Mouse (Mus musculus) liver, embryonic 12.5 days (tissue): ENCODE measurements around the gene Cdk2ap2. TPM values are rescaled to one million over a fixed set of nuclear protein-coding genes. Genes with fewer than 3 reads are reported as not detected.
"Not testable (repeated sequence)": the region's sequence is repeated elsewhere in the genome, so short reads cannot be mapped to it uniquely, and the experiment has no call there.

Source experiments
- ATAC-seq: fragments of 200-750 bp; cut with Nextera tagmentation; 2 replicates; pipeline ENCODE4 v1.8.0; 2017; ENCODE audit warnings: moderate number of reproducible peaks, mild to moderate bottlenecking, moderate library complexity
- H3K27ac ChIP-seq: fragments of 300-500 bp; sonication (generic); 2 replicates; pipeline ENCODE4 v1.5.1; 2016; ENCODE audit warnings: mild to moderate bottlenecking
- H3K27me3 ChIP-seq: fragments of 300-500 bp; sonication (generic); replicated peaks from 2 replicates; pipeline ENCODE4 v1.6.1; 2016; ENCODE audit warnings: mild to moderate bottlenecking, moderate library complexity
- H3K36me3 ChIP-seq: fragments of 300-500 bp; sonication (generic); 2 replicates; pipeline ENCODE4 v1.6.1; 2016; ENCODE audit warnings: mild to moderate bottlenecking, moderate library complexity
- H3K4me1 ChIP-seq: fragments of 300-500 bp; sonication (generic); 2 replicates; pipeline ENCODE4 v1.6.1; 2016
- H3K4me2 ChIP-seq: fragments of 300-500 bp; sonication (generic); 2 replicates; pipeline ENCODE4 v1.6.1; 2016; ENCODE audit warnings: mild to moderate bottlenecking, moderate library complexity
- H3K4me3 ChIP-seq: fragments of 300-500 bp; sonication (generic); 2 replicates; pipeline ENCODE4 v1.5.1; 2016; ENCODE audit warnings: mild to moderate bottlenecking, moderate library complexity
- H3K9ac ChIP-seq: fragments of 300-500 bp; sonication (generic); 2 replicates; pipeline ENCODE4 v1.6.1; 2016; ENCODE audit warnings: mild to moderate bottlenecking, moderate library complexity
- H3K9me3 ChIP-seq: fragments of 300-500 bp; sonication (generic); replicated peaks from 2 replicates; pipeline ENCODE4 v1.6.1; 2016; ENCODE audit warnings: mild to moderate bottlenecking, moderate library complexity
- WGBS: fragments of 180-500 bp; shearing (Covaris S2); methylation state at CpG from one replicate; pipeline ENCODE4 v1.1.7; 2016; ENCODE audit not compliant: insufficient replicate concordance; 5-methylcytosine and 5-hydroxymethylcytosine counted together
- polyA plus RNA-seq: library from polyadenylated mRNA; unstranded; fragments of >200 nt; fragmentation: Nextera tagmentation; extraction: Ambion mirVana; gene quantifications from 2 replicates; pipeline ENCODE4 v1.2.1, GENCODE M21; 2016

The Cdk2ap2 gene
- polyA plus RNA-seq, 1 experiment from 2014 or later, result 101 TPM

- WGBS, result 73% methylated on average over 4 of the region's 4 CpGs
- peaks cover 57% of the 10 kb centered on the region for H3K4me1 ChIP-seq
- no peak for ATAC-seq
- H3K4me3 ChIP-seq, result peak overlapping the region; percentile 66
- peak overlapping the region; percentile 88 for H3K27ac ChIP-seq
- H3K36me3 ChIP-seq, result peaks cover 56% of the 10 kb centered on the region
- peak overlapping the region; percentile 74 for H3K9ac ChIP-seq
- no peaks in the 10 kb centered on the region for H3K27me3 ChIP-seq
- H3K9me3 ChIP-seq, result no peaks in the 10 kb centered on the region
- peak overlapping the region; percentile 85 for H3K4me2 ChIP-seq
These were observed 33.1 kb downstream of the Cdk2ap2 start for GRCm38 (mm10) chr19:4130106-4130505.

GRCm38 (mm10) chr19:4131075-4131474, 34.1 kb downstream of the Cdk2ap2 start:
- peak; percentile 87 for ATAC-seq
- Histone ChIP-seq H3K4me1 (peaks cover 61% of the 10 kb centered on the region), H3K27me3 (no peaks in the 10 kb centered on the region), H3K4me3 (peak overlapping the region; percentile 66), H3K9me3 (no peaks in the 10 kb centered on the region), H3K27ac (peak overlapping the region; percentile 88), H3K4me2 (peak overlapping the region; percentile 85), H3K36me3 (peaks cover 56% of the 10 kb centered on the region), H3K9ac (peak overlapping the region; percentile 74)
- WGBS, result 40% methylated on average over 5 of the region's 5 CpGs

GRCm38 (mm10) chr19:4131768-4132167, 34.8 kb downstream of the Cdk2ap2 start:
- Histone ChIP-seq H3K4me3 (0 out of 2 replicates have a peak overlapping the region, but pooled peaks have one; percentile 66), H3K4me2 (peak overlapping the region; percentile 85), H3K9ac (peak overlapping the region; percentile 74), H3K9me3 (no peaks in the 10 kb centered on the region), H3K4me1 (peaks cover 60% of the 10 kb centered on the region), H3K27me3 (no peaks in the 10 kb centered on the region), H3K27ac (peak overlapping the region; percentile 88), H3K36me3 (peaks cover 56% of the 10 kb centered on the region)
- peak; percentile 17 for ATAC-seq
- WGBS, result 88% methylated on average over 2 of the region's 2 CpGs

GRCm38 (mm10) chr19:4134354-4134753, 37.4 kb downstream of the Cdk2ap2 start:
- Histone ChIP-seq H3K9ac (no peak overlapping the region), H3K4me3 (no peak overlapping the region), H3K4me1 (peaks cover 45% of the 10 kb centered on the region), H3K9me3 (no peaks in the 10 kb centered on the region), H3K36me3 (peaks cover 37% of the 10 kb centered on the region), H3K4me2 (no peak overlapping the region), H3K27ac (no peak overlapping the region; the same call in 1 of the 2 replicates), H3K27me3 (peaks cover 13% of the 10 kb centered on the region)
- WGBS, result 89% methylated on average over 4 of the region's 4 CpGs
- ATAC-seq, result no peak

GRCm38 (mm10) chr19:4135229-4135962, 38.4 kb downstream of the Cdk2ap2 start:
- WGBS, result 72% methylated on average over 6 of the region's 6 CpGs
- H3K9ac ChIP-seq, H3K4me3 ChIP-seq, H3K27ac ChIP-seq, ATAC-seq, H3K9me3 ChIP-seq: not testable (repeated sequence)
- H3K27me3 ChIP-seq, result peaks cover 23% of the 10 kb centered on the region
- peak overlapping the region; percentile 47 for H3K4me2 ChIP-seq
- peaks cover 35% of the 10 kb centered on the region for H3K4me1 ChIP-seq
- H3K36me3 ChIP-seq, result peaks cover 29% of the 10 kb centered on the region

GRCm38 (mm10) chr19:4135963-4136345, 39.0 kb downstream of the Cdk2ap2 start:
- ATAC-seq, result peak; percentile 50
- Histone ChIP-seq H3K36me3 (peaks cover 26% of the 10 kb centered on the region), H3K4me2 (peak overlapping the region; percentile 47), H3K4me3 (peak overlapping the region; percentile 26; the same call in 1 of the 2 replicates), H3K4me1 (peaks cover 29% of the 10 kb centered on the region), H3K27me3 (peaks cover 28% of the 10 kb centered on the region)
- H3K9ac ChIP-seq, H3K27ac ChIP-seq, H3K9me3 ChIP-seq: not testable (repeated sequence)
- 18% methylated on average over 8 of the region's 8 CpGs for WGBS

GRCm38 (mm10) chr19:4136463-4136862, 39.5 kb downstream of the Cdk2ap2 start:
- H3K9ac ChIP-seq, result no peak overlapping the region
- peaks cover 24% of the 10 kb centered on the region for H3K4me1 ChIP-seq
- ATAC-seq, result peak; percentile 48; the same call in 1 of the 2 replicates
- H3K9me3 ChIP-seq, result no peaks in the 10 kb centered on the region
- H3K4me2 ChIP-seq, result peak overlapping the region; percentile 47
- H3K27me3 ChIP-seq, result peaks cover 31% of the 10 kb centered on the region
- no peak overlapping the region for H3K27ac ChIP-seq
- peaks cover 21% of the 10 kb centered on the region for H3K36me3 ChIP-seq
- WGBS, result 59% methylated on average over 5 of the region's 5 CpGs
- no peak overlapping the region for H3K4me3 ChIP-seq

- Histone ChIP-seq H3K4me2 (no peak overlapping the region), H3K36me3 (peaks cover 7% of the 10 kb centered on the region), H3K4me3 (no peak overlapping the region), H3K9me3 (no peaks in the 10 kb centered on the region), H3K9ac (no peak overlapping the region), H3K27ac (no peak overlapping the region), H3K4me1 (peaks cover 15% of the 10 kb centered on the region), H3K27me3 (peaks cover 35% of the 10 kb centered on the region)
- no peak for ATAC-seq
- 82% methylated on average over 5 of the region's 5 CpGs for WGBS
These were observed 40.9 kb downstream of the Cdk2ap2 start for GRCm38 (mm10) chr19:4137913-4138312.

- no peaks in the 10 kb centered on the region for H3K36me3 ChIP-seq
- peaks cover 15% of the 10 kb centered on the region for H3K4me1 ChIP-seq
- H3K9ac ChIP-seq, result no peak within 1 kb of the TSS
- ATAC-seq, result no peak
- H3K4me3 ChIP-seq, result no peak within 1 kb of the TSS
- no peak within 1 kb of the TSS for H3K27ac ChIP-seq
- no peaks in the 10 kb centered on the region for H3K9me3 ChIP-seq
- WGBS, result 68% methylated on average over 2 of the region's 2 CpGs
- peaks cover 45% of the 10 kb centered on the region for H3K27me3 ChIP-seq
- H3K4me2 ChIP-seq, result no peak within 1 kb of the TSS
These were observed 42.5 kb downstream of the Cdk2ap2 start, which contains the start of gene Gpr152 for GRCm38 (mm10) chr19:4139446-4139845. Gene Gpr152 (plus strand): TSS chr19:4139787.

- Histone ChIP-seq H3K4me1 (peaks cover 13% of the 10 kb centered on the region), H3K9me3 (no peaks in the 10 kb centered on the region), H3K4me2 (no peak overlapping the region), H3K36me3 (no peaks in the 10 kb centered on the region), H3K27me3 (peaks cover 45% of the 10 kb centered on the region), H3K27ac (no peak overlapping the region), H3K9ac (no peak overlapping the region), H3K4me3 (no peak overlapping the region)
- no peak for ATAC-seq
- WGBS, result 55% methylated on average over 6 of the region's 6 CpGs
These were observed 43.2 kb downstream of the Cdk2ap2 start for GRCm38 (mm10) chr19:4140147-4140546.

- Histone ChIP-seq H3K9ac (no peak overlapping the region), H3K9me3 (no peaks in the 10 kb centered on the region), H3K27me3 (peaks cover 37% of the 10 kb centered on the region), H3K4me1 (peaks cover 1% of the 10 kb centered on the region), H3K36me3 (no peaks in the 10 kb centered on the region), H3K4me3 (no peak overlapping the region), H3K27ac (no peak overlapping the region), H3K4me2 (no peak overlapping the region)
- ATAC-seq, result no peak
- WGBS, result 79% methylated on average over 18 of the region's 18 CpGs
These were observed 45.6 kb downstream of the Cdk2ap2 start for GRCm38 (mm10) chr19:4142416-4143173.

- no peaks in the 10 kb centered on the region for H3K36me3 ChIP-seq
- 64% methylated on average over 7 of the region's 7 CpGs for WGBS
- peaks cover 11% of the 10 kb centered on the region for H3K4me1 ChIP-seq
- no peaks in the 10 kb centered on the region for H3K9me3 ChIP-seq
- no peak within 1 kb of the TSS for H3K27ac ChIP-seq
- no peak within 1 kb of the TSS for H3K4me2 ChIP-seq
- H3K9ac ChIP-seq, result no peak within 1 kb of the TSS
- no peak within 1 kb of the TSS for H3K4me3 ChIP-seq
- no peak for ATAC-seq
- peaks cover 34% of the 10 kb centered on the region for H3K27me3 ChIP-seq
These were observed 46.8 kb downstream of the Cdk2ap2 start, which contains the start of gene Cabp4 for GRCm38 (mm10) chr19:4143759-4144268. Gene Cabp4 (minus strand): TSS chr19:4144033.
